10 mouse cellular contexts compared by ENCODE assay signal in the genomic region with DNA sequence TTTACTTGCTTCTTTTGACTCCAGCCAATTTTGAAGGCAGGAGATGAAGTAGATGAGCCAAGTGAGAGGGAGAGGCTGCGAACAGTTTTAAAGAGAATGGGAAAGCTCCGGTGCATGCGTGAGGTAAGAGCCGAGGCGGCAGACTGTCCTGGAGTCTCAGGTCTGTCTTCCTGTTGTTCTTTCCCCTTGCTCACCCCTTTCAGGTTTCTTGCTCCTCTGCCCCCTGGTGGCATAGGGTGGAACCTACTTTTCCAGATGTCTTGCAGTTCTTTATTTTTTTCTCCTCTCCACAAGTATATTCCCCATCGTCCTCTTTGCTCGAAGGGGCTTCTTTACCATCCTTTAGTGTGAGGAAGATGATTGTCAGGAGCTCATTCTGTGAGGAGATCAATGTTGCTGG. TPM values are rescaled to one million over a fixed set of nuclear protein-coding genes. Genes with fewer than 3 reads are reported as not detected.
DNase-seq lines count a peak whose midpoint lies in the region; ATAC-seq and TF ChIP-seq lines count a peak whose summit lies in the region.
"Had no signal": no experiment of that assay in that cellular context is flagged by ENCODE, and none has a peak within 500 bp of the region (broad histone marks: within the 10 kb centered on the region; RNA-seq: fewer than 3 reads in every experiment).

No protein-coding gene starts in this region.

- TF ChIP-seq EP300 in heart, postnatal 0 days (IDR thresholded peaks at IDR 0.05; ENCODE audit: low read depth), result no peak

- TF ChIP-seq CTCF in left cerebral cortex, adult 2 months (IDR thresholded peaks at IDR 0.05), result peak; percentile 70
- TF ChIP-seq CTCF in heart, postnatal 0 days (IDR thresholded peaks at IDR 0.05; ENCODE audit: low read depth), result peak; percentile 66

- WGBS in heart, postnatal 0 days, result 70% methylated on average over 7 of the region's 7 CpGs

- ATAC-seq in heart, postnatal 0 days (ENCODE audit: insufficient read depth, low read depth), result no peak
- ATAC-seq in megakaryocyte, adult 5-6 weeks (ENCODE audit: poor library complexity, severe bottlenecking), result peak; percentile 62; the same call in 1 of the 2 replicates

- no peak overlapping the region for H3K4me3 ChIP-seq in left cerebral cortex, adult 2 months
- H3K4me3 ChIP-seq in heart, postnatal 0 days (ENCODE audit: low read depth, low read length), result no peak overlapping the region

- peaks cover 91% of the 10 kb centered on the region for H3K36me3 ChIP-seq in heart, postnatal 0 days (replicated peaks; ENCODE audit: control insufficient read depth, insufficient read depth, low read length)

- DNase-seq in cerebellum, postnatal 10 days, result peak; percentile 52 to 58
- DNase-seq in cerebellum, adult 11-12 months, result no peak
- DNase-seq in left cerebral cortex, adult 2 months (ENCODE audit: extremely low spot score in 1 of 2, low spot score in 2 of 2), result peak; percentile 30 to 50
- no peak for DNase-seq in left cerebral cortex, adult 11 months (ENCODE audit: low spot score)
- peak; percentile 75 for DNase-seq in adrenal gland, postnatal 10 days
- DNase-seq in heart, postnatal 0 days (ENCODE audit: low spot score), result no peak
- peak; percentile 83 for DNase-seq in testis, postnatal 10 days (ENCODE audit: low spot score)

- H3K27ac ChIP-seq in left cerebral cortex, adult 2 months, result no peak overlapping the region
- no peak overlapping the region for H3K27ac ChIP-seq in heart, postnatal 0 days (ENCODE audit: low read depth)
- H3K27ac ChIP-seq: macrophage had no signal

- no peaks in the 10 kb centered on the region for H3K4me1 ChIP-seq in heart, postnatal 0 days (ENCODE audit: control insufficient read depth, insufficient read depth)

- no peaks in the 10 kb centered on the region for H3K27me3 ChIP-seq in heart, postnatal 0 days (ENCODE audit: control insufficient read depth, insufficient read depth, low read length)

- no peaks in the 10 kb centered on the region for H3K9me3 ChIP-seq in heart, postnatal 0 days (replicated peaks; ENCODE audit: control insufficient read depth, low read length)

- intact Hi-C loops in left cerebral cortex, adult 2 months (cut with DNase I), result no loop called here

- no peak overlapping the region for H3K4me2 ChIP-seq in heart, postnatal 0 days (ENCODE audit: low read depth, low read length)

- H3K9ac ChIP-seq in heart, postnatal 0 days (replicated peaks; ENCODE audit: low read depth, low read length), result no peak overlapping the region

RNA-seq across cellular contexts. Expression of gene 4930548H24Rik, which starts 15.2 kb away (rescaled TPM):
- total RNA-seq in left cerebral cortex, adult 2 months (2021), result under 1 TPM in 1 of 2 experiments, not detected in 1; 0.27 TPM
- under 1 TPM; 0.24 to 0.58 TPM for total RNA-seq in adrenal gland, postnatal 10 days (2021)
- total RNA-seq in heart, postnatal 0 days (2014; rRNA removed; ENCODE audit: low replicate concordance), result 0.04 TPM in 1 of 2 replicates, not detected in the other
- polyA plus RNA-seq in heart, postnatal 0 days (2015; fragmentation: Nextera tagmentation; extraction: Ambion mirVana), result not detected in 2 replicates
- not detected in 2 replicates for total RNA-seq in megakaryocyte, adult 5-6 weeks (2015)
- 0.12 and 0.44 TPM in 2 replicates for total RNA-seq in megakaryocyte, adult 5-6 weeks (2017)
- polyA plus RNA-seq: heart, embryonic 14.5 days; macrophage had no signal

RNA-seq across cellular contexts. Expression of gene Zfp512, which starts 18.1 kb away (rescaled TPM):
- 10 to 100 TPM; 50.4 to 53.3 TPM for total RNA-seq in left cerebral cortex, adult 2 months (2021)
- 10 to 100 TPM; 17.8 to 26.0 TPM for total RNA-seq in adrenal gland, postnatal 10 days (2021)
- total RNA-seq in heart, postnatal 0 days (2014; rRNA removed; ENCODE audit: low replicate concordance), result 19.4 and 19.8 TPM in 2 replicates
- polyA plus RNA-seq in heart, postnatal 0 days (2015; fragmentation: Nextera tagmentation; extraction: Ambion mirVana), result 21.4 and 22.1 TPM in 2 replicates
- total RNA-seq in megakaryocyte, adult 5-6 weeks (2015), result 11.0 and 18.1 TPM in 2 replicates
- 20.6 and 24.2 TPM in 2 replicates for total RNA-seq in megakaryocyte, adult 5-6 weeks (2017)

RNA-seq across cellular contexts. Expression of gene Gpn1, which starts 24.2 kb away (rescaled TPM):
- total RNA-seq in left cerebral cortex, adult 2 months (2021), result 10 to 100 TPM; 29.6 to 29.8 TPM
- 10 to 100 TPM; 22.9 to 23.3 TPM for total RNA-seq in adrenal gland, postnatal 10 days (2021)
- total RNA-seq in heart, postnatal 0 days (2014; rRNA removed; ENCODE audit: low replicate concordance), result 14.4 and 31.3 TPM in 2 replicates
- 27.6 and 29.1 TPM in 2 replicates for polyA plus RNA-seq in heart, postnatal 0 days (2015; fragmentation: Nextera tagmentation; extraction: Ambion mirVana)
- 7.7 and 11.0 TPM in 2 replicates for total RNA-seq in megakaryocyte, adult 5-6 weeks (2015)
- 9.6 and 14.9 TPM in 2 replicates for total RNA-seq in megakaryocyte, adult 5-6 weeks (2017)

RNA-seq across cellular contexts. Expression of gene Slc4a1ap, which starts 56.5 kb away (rescaled TPM):
- 10 to 100 TPM; 49.3 TPM for total RNA-seq in left cerebral cortex, adult 2 months (2021)
- total RNA-seq in adrenal gland, postnatal 10 days (2021), result 10 to 100 TPM; 27.9 to 28.5 TPM
- 7.6 and 19.9 TPM in 2 replicates for total RNA-seq in heart, postnatal 0 days (2014; rRNA removed; ENCODE audit: low replicate concordance)
- polyA plus RNA-seq in heart, postnatal 0 days (2015; fragmentation: Nextera tagmentation; extraction: Ambion mirVana), result 14.3 and 14.4 TPM in 2 replicates
- 41.3 and 50.5 TPM in 2 replicates for total RNA-seq in megakaryocyte, adult 5-6 weeks (2015)
- 44.2 and 54.6 TPM in 2 replicates for total RNA-seq in megakaryocyte, adult 5-6 weeks (2017)

RNA-seq across cellular contexts. Expression of gene Supt7l, which starts 57.3 kb away (rescaled TPM):
- total RNA-seq in left cerebral cortex, adult 2 months (2021), result 10 to 100 TPM; 16.3 to 18.4 TPM
- 10 to 100 TPM; 16.0 to 20.9 TPM for total RNA-seq in adrenal gland, postnatal 10 days (2021)
- total RNA-seq in heart, postnatal 0 days (2014; rRNA removed; ENCODE audit: low replicate concordance), result 21.9 and 23.7 TPM in 2 replicates
- polyA plus RNA-seq in heart, postnatal 0 days (2015; fragmentation: Nextera tagmentation; extraction: Ambion mirVana), result 12.1 and 13.5 TPM in 2 replicates
- 11.2 and 14.0 TPM in 2 replicates for total RNA-seq in megakaryocyte, adult 5-6 weeks (2015)
- 14.1 and 18.5 TPM in 2 replicates for total RNA-seq in megakaryocyte, adult 5-6 weeks (2017)

Comparison
In these comparisons a context has a peak if more than half of its experiments do, and no peak if none do; other contexts are left out.
1. DNase-seq: peak in cerebellum, postnatal 10 days (2 of 2), left cerebral cortex, adult 2 months (2 of 2), adrenal gland, postnatal 10 days (single experiment) and testis, postnatal 10 days (single experiment); none in cerebellum, adult 11-12 months (single experiment), left cerebral cortex, adult 11 months (single experiment) and heart, postnatal 0 days (single experiment).